Mouse (Mus musculus): ENCODE data around the gene Zp3. TPM values are rescaled to one million over a fixed set of nuclear protein-coding genes. Genes with fewer than 3 reads are reported as not detected.

Gene Zp3
- polyA plus RNA-seq, 1 experiment, result 0.11 TPM

DNA sequence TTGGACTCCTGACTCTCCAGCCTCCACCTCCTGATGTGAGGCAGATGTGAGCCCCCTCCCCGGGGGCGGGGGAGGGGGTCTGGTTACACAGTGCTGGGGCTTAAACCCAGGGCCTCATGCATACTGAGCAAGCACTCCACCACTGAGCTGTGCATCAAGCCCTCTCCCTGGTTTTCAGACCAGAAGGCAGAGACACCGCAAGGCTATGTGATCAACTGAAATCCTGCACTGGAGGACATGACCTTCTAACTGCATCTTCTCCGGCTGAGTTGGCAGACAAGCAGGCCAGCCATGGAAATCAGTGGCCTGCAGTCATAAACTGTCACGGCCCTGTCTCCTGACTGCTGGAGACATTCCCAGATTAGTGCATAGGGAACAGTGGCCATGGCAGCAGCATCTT, 39.3 kb upstream of the Zp3 start:
- Histone ChIP-seq H3K4me3 (no peak overlapping the region), H3K36me3 (ENCODE audit: control insufficient read depth, insufficient read depth) (no peaks in the 10 kb centered on the region), H3K4me2 (ENCODE audit: low read depth) (no peak overlapping the region), H3ac (ENCODE audit: control insufficient read depth, insufficient read length) (no peak overlapping the region), H3K27me3 (ENCODE audit: control insufficient read depth, insufficient read depth, insufficient read length) (no peaks in the 10 kb centered on the region), H3K79me2 (ENCODE audit: control insufficient read depth, insufficient read depth) (no peaks in the 10 kb centered on the region)
- TF ChIP-seq TCF12 (IDR thresholded peaks at IDR 0.05; ENCODE audit: insufficient read depth, poor library complexity, severe bottlenecking) (no peak), E2F4 (IDR thresholded peaks at IDR 0.05; ENCODE audit: insufficient read depth) (no peak), MYOG (IDR thresholded peaks at IDR 0.05; ENCODE audit: control insufficient read depth in 1 of 3, insufficient read depth in 1 of 3, insufficient read length in 2 of 3, low read depth in 2 of 3) (no peak), TCF3 (IDR thresholded peaks at IDR 0.05; ENCODE audit: insufficient read length, low read depth) (no peak), POLR2A (IDR thresholded peaks at IDR 0.05; ENCODE audit: insufficient read length, low read depth) (no peak), MAX (IDR thresholded peaks at IDR 0.05; ENCODE audit: low read depth) (no peak), REST (IDR thresholded peaks at IDR 0.05; ENCODE audit: insufficient read depth, insufficient read length) (no peak), CEBPB (IDR thresholded peaks at IDR 0.05; ENCODE audit: insufficient read depth, poor library complexity, severe bottlenecking) (no peak), MYOD1 (IDR thresholded peaks at IDR 0.05; ENCODE audit: control insufficient read depth in 1 of 3, insufficient read length in 2 of 3, low read depth in 2 of 3) (no peak), USF1 (IDR thresholded peaks at IDR 0.05; ENCODE audit: low read depth) (no peak), POLR2AphosphoS2 (IDR thresholded peaks at IDR 0.05; ENCODE audit: insufficient read length, low read depth) (no peak), SRF (IDR thresholded peaks at IDR 0.05; ENCODE audit: control insufficient read depth, insufficient read length, low read depth) (no peak)

DNA sequence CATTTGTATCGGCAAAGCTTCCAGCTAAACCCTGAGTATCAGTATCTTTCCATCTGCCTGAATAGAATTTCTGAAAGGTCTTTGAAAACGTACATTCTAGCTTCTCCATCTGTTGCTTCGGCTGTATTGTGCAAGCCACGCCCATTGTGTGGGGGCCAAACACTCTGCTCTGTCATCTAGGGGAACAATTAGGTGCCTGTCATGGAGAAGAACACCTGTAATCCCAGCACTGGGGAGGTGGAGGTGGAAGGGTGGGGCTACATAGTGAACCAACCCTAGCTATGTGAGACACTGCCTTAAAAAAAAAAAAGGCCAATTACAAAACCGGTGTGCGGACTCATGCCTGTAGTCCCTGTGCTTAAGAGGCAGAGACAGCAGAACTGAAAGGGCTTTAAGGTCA, 37.2 kb upstream of the Zp3 start:
- no peaks in the 10 kb centered on the region for H3K36me3 ChIP-seq (ENCODE audit: control insufficient read depth, insufficient read depth)
- TF ChIP-seq MAX (IDR thresholded peaks at IDR 0.05; ENCODE audit: low read depth), result no peak
- no peak for TF ChIP-seq E2F4 (IDR thresholded peaks at IDR 0.05; ENCODE audit: insufficient read depth)
- no peak for TF ChIP-seq POLR2AphosphoS2 (IDR thresholded peaks at IDR 0.05; ENCODE audit: insufficient read length, low read depth)
- TF ChIP-seq TCF12 (IDR thresholded peaks at IDR 0.05; ENCODE audit: insufficient read depth, poor library complexity, severe bottlenecking), result no peak
- TF ChIP-seq POLR2A (IDR thresholded peaks at IDR 0.05; ENCODE audit: insufficient read length, low read depth), result no peak
- no peak for TF ChIP-seq USF1 (IDR thresholded peaks at IDR 0.05; ENCODE audit: low read depth)
- TF ChIP-seq REST (IDR thresholded peaks at IDR 0.05; ENCODE audit: insufficient read depth, insufficient read length), result no peak
- no peak for TF ChIP-seq CEBPB (IDR thresholded peaks at IDR 0.05; ENCODE audit: insufficient read depth, poor library complexity, severe bottlenecking)
- no peak for TF ChIP-seq SRF (IDR thresholded peaks at IDR 0.05; ENCODE audit: control insufficient read depth, insufficient read length, low read depth)
- TF ChIP-seq TCF3 (IDR thresholded peaks at IDR 0.05; ENCODE audit: insufficient read length, low read depth), result no peak
- no peaks in the 10 kb centered on the region for H3K27me3 ChIP-seq (ENCODE audit: control insufficient read depth, insufficient read depth, insufficient read length)
- H3K4me2 ChIP-seq (ENCODE audit: low read depth), result no peak overlapping the region
- H3K4me3 ChIP-seq, result no peak overlapping the region
- no peak overlapping the region for H3ac ChIP-seq (ENCODE audit: control insufficient read depth, insufficient read length)
- no peaks in the 10 kb centered on the region for H3K79me2 ChIP-seq (ENCODE audit: control insufficient read depth, insufficient read depth)

DNA sequence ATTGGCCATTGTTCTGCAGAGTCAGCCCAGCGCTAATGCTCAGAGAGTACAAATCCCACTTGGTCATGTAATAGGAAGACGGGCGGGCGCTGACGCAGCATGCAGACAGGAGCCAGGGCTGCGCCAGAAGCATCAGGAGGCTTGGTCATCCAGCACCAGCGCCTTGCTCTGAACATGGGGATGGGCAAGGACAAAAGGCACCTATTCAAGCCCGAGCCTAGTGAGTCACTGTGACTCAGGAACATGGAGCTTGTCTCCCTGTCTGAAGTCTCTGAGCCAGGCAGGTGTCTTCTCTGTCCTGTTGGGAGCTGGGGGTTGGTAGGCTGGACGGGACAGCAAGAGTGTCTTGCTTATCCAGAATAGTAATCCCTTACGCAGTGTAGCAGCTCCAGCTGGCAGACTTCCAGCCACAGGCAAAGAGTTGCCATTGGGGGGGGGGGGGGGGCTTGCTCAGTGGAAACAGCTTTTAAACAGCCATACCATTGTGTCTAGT, 33.9 kb upstream of the Zp3 start:
- H3K27me3 ChIP-seq (ENCODE audit: control insufficient read depth, insufficient read depth, insufficient read length), result no peaks in the 10 kb centered on the region
- no peak overlapping the region for H3K4me3 ChIP-seq
- H3K79me2 ChIP-seq (ENCODE audit: control insufficient read depth, insufficient read depth), result no peaks in the 10 kb centered on the region
- H3K4me2 ChIP-seq (ENCODE audit: low read depth), result peak overlapping the region; percentile 72
- TF ChIP-seq SRF (IDR thresholded peaks at IDR 0.05; ENCODE audit: control insufficient read depth, insufficient read length, low read depth) (no peak), USF1 (IDR thresholded peaks at IDR 0.05; ENCODE audit: low read depth) (no peak), MYOD1 (IDR thresholded peaks at IDR 0.05; ENCODE audit: control insufficient read depth in 1 of 3, insufficient read length in 2 of 3, low read depth in 2 of 3) (peak in 2 of 3 experiments; percentile 2 to 20), REST (IDR thresholded peaks at IDR 0.05; ENCODE audit: insufficient read depth, insufficient read length) (no peak), POLR2AphosphoS2 (IDR thresholded peaks at IDR 0.05; ENCODE audit: insufficient read length, low read depth) (no peak), POLR2A (IDR thresholded peaks at IDR 0.05; ENCODE audit: insufficient read length, low read depth) (peak; percentile 20), TCF12 (IDR thresholded peaks at IDR 0.05; ENCODE audit: insufficient read depth, poor library complexity, severe bottlenecking) (no peak), MAX (IDR thresholded peaks at IDR 0.05; ENCODE audit: low read depth) (no peak)
- H3K36me3 ChIP-seq (ENCODE audit: control insufficient read depth, insufficient read depth), result no peaks in the 10 kb centered on the region
- no peak overlapping the region for H3ac ChIP-seq (ENCODE audit: control insufficient read depth, insufficient read length)

DNA sequence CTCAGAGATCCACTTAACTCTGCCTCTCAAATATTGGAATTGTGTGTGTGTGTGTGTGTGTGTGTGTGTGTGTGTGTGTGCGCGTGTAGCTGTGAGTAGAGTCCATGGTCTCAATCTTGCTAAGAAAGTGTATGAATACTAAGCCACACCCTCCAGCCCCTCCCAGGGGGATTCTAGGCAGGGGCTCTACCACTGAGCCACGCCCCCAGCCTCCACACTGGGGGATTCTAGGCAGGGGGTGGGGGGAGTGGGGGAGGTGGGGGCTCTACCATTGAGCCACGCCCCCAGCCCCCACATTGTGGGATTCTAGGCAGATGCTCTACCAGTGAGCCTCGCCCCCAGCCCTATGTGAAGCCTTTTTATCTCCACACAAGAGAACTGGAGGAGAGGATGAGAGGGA, 33.3 kb upstream of the Zp3 start:
- Histone ChIP-seq H3K79me2 (ENCODE audit: control insufficient read depth, insufficient read depth) (no peaks in the 10 kb centered on the region), H3K4me2 (ENCODE audit: low read depth) (peak overlapping the region; percentile 72), H3K27me3 (ENCODE audit: control insufficient read depth, insufficient read depth, insufficient read length) (no peaks in the 10 kb centered on the region), H3K4me3 (no peak overlapping the region), H3ac (ENCODE audit: control insufficient read depth, insufficient read length) (no peak overlapping the region), H3K36me3 (ENCODE audit: control insufficient read depth, insufficient read depth) (no peaks in the 10 kb centered on the region)
- TF ChIP-seq MYOD1 (IDR thresholded peaks at IDR 0.05; ENCODE audit: control insufficient read depth in 1 of 3, insufficient read length in 2 of 3, low read depth in 2 of 3), result no peak
- no peak for TF ChIP-seq E2F4 (IDR thresholded peaks at IDR 0.05; ENCODE audit: insufficient read depth)
- no peak for TF ChIP-seq REST (IDR thresholded peaks at IDR 0.05; ENCODE audit: insufficient read depth, insufficient read length)
- no peak for TF ChIP-seq TCF12 (IDR thresholded peaks at IDR 0.05; ENCODE audit: insufficient read depth, poor library complexity, severe bottlenecking)
- TF ChIP-seq SRF (IDR thresholded peaks at IDR 0.05; ENCODE audit: control insufficient read depth, insufficient read length, low read depth), result no peak
- no peak for TF ChIP-seq CEBPB (IDR thresholded peaks at IDR 0.05; ENCODE audit: insufficient read depth, poor library complexity, severe bottlenecking)
- no peak for TF ChIP-seq USF1 (IDR thresholded peaks at IDR 0.05; ENCODE audit: low read depth)
- TF ChIP-seq MAX (IDR thresholded peaks at IDR 0.05; ENCODE audit: low read depth), result no peak
- no peak for TF ChIP-seq POLR2A (IDR thresholded peaks at IDR 0.05; ENCODE audit: insufficient read length, low read depth)
- TF ChIP-seq POLR2AphosphoS2 (IDR thresholded peaks at IDR 0.05; ENCODE audit: insufficient read length, low read depth), result no peak
- no peak for TF ChIP-seq TCF3 (IDR thresholded peaks at IDR 0.05; ENCODE audit: insufficient read length, low read depth)
- no peak for TF ChIP-seq MYOG (IDR thresholded peaks at IDR 0.05; ENCODE audit: control insufficient read depth in 1 of 3, insufficient read depth in 1 of 3, insufficient read length in 2 of 3, low read depth in 2 of 3)
